Mouse (Mus musculus) megakaryocyte, embryonic 14.5 days (primary cell): ENCODE results near the gene Bnc1. TPM values are rescaled to one million over a fixed set of nuclear protein-coding genes. Genes with fewer than 3 reads are reported as not detected.
A peak's percentile ranks its signal among the peaks of the same experiment; 100 is the strongest.

ENCODE experiments used
- H3K27me3 ChIP-seq: replicated peaks from 2 replicates; pipeline ENCODE3; 2012; ENCODE audit warnings: inconsistent platforms
- H3K36me3 ChIP-seq: replicated peaks from 2 replicates; pipeline ENCODE3; 2012; ENCODE audit warnings: low read length, inconsistent platforms, mixed read lengths
- H3K4me1 ChIP-seq: 2 replicates; pipeline ENCODE4 v1.6.1; 2012; ENCODE audit warnings: inconsistent platforms
- H3K4me3 ChIP-seq: replicated peaks from 2 replicates; pipeline ENCODE3; 2012; ENCODE audit warnings: moderate library complexity, mild to moderate bottlenecking, inconsistent platforms
- H3K9me3 ChIP-seq: 2 replicates; pipeline ENCODE4 v1.6.1; 2012; ENCODE audit warnings: inconsistent platforms
- FLI1 ChIP-seq: IDR thresholded peaks from 2 replicates; pipeline ENCODE4 v1.6.1; 2012; ENCODE audit warnings: low read length, inconsistent platforms, mixed read lengths
- GATA1 ChIP-seq: IDR thresholded peaks from 3 replicates; pipeline ENCODE4 v1.6.1; 2012; ENCODE audit warnings: mixed read lengths, low read length, inconsistent platforms, borderline replicate concordance
- polyA plus RNA-seq: library from polyadenylated mRNA; stranded (reverse); fragments of >175 nt; gene quantifications from 2 replicates; pipeline ENCODE4 v1.2.3, GENCODE M21; 2012; ENCODE audit warnings: low replicate concordance; ENCODE audit not compliant: insufficient read depth

The Bnc1 gene
- polyA plus RNA-seq, 1 experiment = not detected

DNA sequence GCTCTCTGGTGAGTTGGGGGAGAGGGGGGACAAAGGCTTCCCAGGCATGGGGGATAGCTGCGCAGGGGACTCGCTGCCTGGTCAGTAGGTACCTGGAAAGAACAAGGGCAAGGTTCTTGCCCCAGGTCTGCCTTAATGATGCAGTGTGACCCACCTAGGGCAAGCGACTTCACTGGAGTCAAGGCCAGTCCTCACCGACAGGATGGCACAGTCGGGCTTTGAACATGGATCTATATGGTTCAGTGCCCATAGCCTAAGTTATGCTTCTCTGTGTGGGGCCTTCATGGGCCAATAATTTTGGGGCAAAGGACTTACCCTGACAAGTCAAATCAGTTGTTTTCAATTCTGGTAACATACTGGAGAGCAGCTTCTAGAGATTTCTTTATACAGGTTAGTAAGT, 57.3 kb downstream of the Bnc1 start:
- TF ChIP-seq FLI1 (no peak), GATA1 (no peak)
- H3K4me3 ChIP-seq = no peak overlapping the region
- peaks cover 75% of the 10 kb centered on the region for H3K27me3 ChIP-seq
- H3K36me3 ChIP-seq = no peaks in the 10 kb centered on the region
- peaks cover 13% of the 10 kb centered on the region for H3K9me3 ChIP-seq
- peaks cover 13% of the 10 kb centered on the region for H3K4me1 ChIP-seq

DNA sequence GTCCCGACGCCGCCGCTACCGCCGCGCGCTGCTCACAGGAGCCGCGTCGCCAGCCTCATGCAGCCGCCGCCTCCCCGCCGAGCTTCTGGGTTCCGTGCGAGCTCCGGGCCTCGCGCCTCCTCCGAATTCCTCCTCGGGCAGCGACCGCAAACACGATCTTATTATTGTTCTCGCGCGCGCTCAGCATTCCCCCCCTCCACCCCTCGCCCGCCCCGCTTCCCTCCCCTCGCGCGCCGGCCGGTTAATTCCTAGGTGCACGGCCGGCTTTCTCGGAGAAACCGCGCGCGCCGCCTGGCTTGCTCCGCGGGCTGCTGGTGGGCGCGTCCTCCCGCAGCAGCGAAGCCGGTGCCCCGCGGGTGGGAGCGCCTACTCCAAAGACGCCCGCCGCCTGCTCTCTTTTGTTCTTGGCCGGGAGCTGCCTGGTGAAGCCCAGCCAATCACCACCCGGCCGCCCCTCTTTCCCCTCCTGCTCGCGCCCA, 57.8 kb downstream of the Bnc1 start, which contains the start of gene Hdgfl3:
TSS of gene Hdgfl3 (minus strand) at position 207 of the 479 bp plus-strand sequence.
- Histone ChIP-seq H3K9me3 (peaks cover 12% of the 10 kb centered on the region; the same call in 1 of the 2 replicates), H3K4me1 (peaks cover 13% of the 10 kb centered on the region), H3K4me3 (peak within 1 kb of the TSS; percentile 89), H3K36me3 (no peaks in the 10 kb centered on the region), H3K27me3 (peaks cover 77% of the 10 kb centered on the region)
- no peak for TF ChIP-seq GATA1
- TF ChIP-seq FLI1 = no peak

DNA sequence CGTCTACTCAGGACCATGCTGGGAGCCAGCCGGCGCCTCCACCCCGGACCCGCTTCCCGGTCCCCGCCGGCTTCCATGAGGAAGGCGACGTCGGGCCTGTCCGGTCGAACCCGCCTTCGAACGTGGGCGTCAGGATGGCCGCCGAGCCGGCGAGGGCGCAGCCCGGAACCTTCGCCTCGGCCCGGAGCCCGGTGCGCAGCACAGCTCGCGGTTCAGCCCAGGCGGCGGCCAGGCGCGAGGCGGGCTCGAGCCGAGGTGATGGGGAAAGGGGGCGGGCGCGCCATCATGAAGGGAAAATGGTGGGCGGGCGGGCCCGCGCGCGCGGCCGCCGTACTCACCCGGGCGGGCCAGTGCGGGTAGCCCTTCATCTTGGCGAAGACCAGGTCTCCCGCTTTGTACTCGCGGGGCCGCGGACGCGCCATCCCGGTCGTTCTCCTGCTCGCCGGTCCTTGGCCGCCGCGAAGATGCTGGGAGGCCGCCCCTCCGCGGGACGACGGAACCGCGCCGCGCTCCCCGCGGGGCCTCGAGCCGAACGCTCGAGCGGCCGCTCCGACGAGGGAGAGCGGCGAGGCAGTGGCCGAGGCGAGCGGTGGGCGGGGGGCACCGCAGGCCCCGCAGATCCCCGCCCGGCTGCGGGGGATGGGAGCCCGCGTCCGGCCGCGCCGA, 58.4 kb downstream of the Bnc1 start:
- no peak for TF ChIP-seq GATA1
- TF ChIP-seq FLI1 = no peak
- H3K4me3 ChIP-seq = peak overlapping the region; percentile 89
- peaks cover 74% of the 10 kb centered on the region for H3K27me3 ChIP-seq
- H3K4me1 ChIP-seq = peaks cover 13% of the 10 kb centered on the region
- peaks cover 8% of the 10 kb centered on the region; the same call in 1 of the 2 replicates for H3K9me3 ChIP-seq
- H3K36me3 ChIP-seq = no peaks in the 10 kb centered on the region

DNA sequence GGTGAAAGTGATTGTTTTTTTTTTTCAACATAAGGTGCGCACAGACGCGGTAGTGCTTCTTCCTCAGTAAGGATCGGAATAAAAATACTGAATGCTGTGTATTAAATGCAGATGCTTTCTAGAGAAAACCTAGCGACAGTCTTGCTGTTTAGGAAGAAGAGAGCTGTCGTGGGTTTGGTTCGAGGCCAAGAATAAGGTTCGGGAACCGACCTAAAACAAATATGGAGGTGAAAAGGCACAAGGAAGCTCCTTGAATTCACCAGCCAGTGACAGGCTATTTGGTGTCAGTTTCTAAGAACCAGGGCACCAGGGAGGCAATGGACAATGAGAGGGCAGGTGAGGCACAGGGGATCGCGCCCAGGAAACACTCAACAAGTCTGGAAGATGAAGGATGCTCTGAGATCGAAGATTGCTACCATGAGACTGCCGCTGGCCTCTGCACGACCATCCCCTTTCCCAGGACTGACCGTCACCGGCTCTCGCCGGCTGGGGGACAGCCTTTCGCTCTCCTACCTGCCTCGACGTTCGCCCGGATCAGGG, 59.0 kb downstream of the Bnc1 start:
- Histone ChIP-seq H3K4me3 (peak overlapping the region; percentile 89), H3K27me3 (peaks cover 69% of the 10 kb centered on the region), H3K9me3 (peaks cover 7% of the 10 kb centered on the region; the same call in 1 of the 2 replicates), H3K36me3 (no peaks in the 10 kb centered on the region), H3K4me1 (peaks cover 13% of the 10 kb centered on the region)
- TF ChIP-seq GATA1 (no peak), FLI1 (no peak)

DNA sequence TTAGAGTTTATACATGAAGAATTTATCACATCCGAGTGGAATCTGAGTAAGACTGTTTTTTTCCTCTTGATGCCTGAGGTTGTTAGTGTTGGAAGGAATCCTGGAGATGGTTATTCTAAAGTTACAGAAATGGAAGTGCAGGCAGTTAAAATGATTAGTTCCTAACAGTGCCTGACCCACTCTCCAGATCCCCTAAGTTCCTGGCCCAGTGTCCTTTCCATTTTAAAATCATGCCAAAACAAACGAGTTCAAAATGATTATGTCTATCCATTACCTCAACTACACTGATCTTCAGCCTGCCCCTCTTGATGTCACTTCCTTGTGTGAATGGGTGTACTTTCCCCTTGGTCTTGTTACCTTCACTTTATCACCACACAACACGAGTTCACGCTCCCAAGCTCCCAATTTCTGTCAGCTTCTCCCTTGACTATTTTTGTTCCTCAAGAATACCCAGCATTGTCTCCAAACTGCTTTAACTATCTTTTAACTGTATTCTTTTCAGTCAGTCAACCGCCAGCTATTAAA, 59.5 kb downstream of the Bnc1 start:
- Histone ChIP-seq H3K36me3 (no peaks in the 10 kb centered on the region), H3K9me3 (peaks cover 7% of the 10 kb centered on the region; the same call in 1 of the 2 replicates), H3K4me3 (no peak overlapping the region), H3K4me1 (peaks cover 13% of the 10 kb centered on the region), H3K27me3 (peaks cover 64% of the 10 kb centered on the region)
- TF ChIP-seq FLI1 (no peak), GATA1 (no peak)

DNA sequence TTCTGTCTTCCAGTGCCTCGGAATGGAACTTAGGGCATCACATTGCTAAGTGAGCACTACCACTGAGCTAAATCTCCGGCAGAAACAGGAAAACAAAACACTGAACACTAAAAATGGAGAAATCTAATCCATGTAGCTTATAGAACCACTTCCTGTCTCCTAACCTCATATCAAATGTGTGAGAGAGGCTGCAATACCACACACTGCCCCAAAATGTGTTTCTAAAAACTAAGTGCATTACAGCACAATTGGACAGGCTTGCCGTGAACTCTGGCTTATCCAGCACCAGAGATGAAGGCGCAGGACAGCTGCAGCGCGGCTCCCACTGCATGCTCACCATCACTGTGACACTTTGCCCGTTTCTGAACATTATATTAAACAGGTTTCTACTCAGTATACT, 63.1 kb downstream of the Bnc1 start:
- peaks cover 10% of the 10 kb centered on the region for H3K4me1 ChIP-seq
- no peaks in the 10 kb centered on the region for H3K36me3 ChIP-seq
- no peak for TF ChIP-seq GATA1
- TF ChIP-seq FLI1 = no peak
- peaks cover 37% of the 10 kb centered on the region for H3K27me3 ChIP-seq
- peaks cover 4% of the 10 kb centered on the region; the same call in 1 of the 2 replicates for H3K9me3 ChIP-seq
- no peak overlapping the region for H3K4me3 ChIP-seq

DNA sequence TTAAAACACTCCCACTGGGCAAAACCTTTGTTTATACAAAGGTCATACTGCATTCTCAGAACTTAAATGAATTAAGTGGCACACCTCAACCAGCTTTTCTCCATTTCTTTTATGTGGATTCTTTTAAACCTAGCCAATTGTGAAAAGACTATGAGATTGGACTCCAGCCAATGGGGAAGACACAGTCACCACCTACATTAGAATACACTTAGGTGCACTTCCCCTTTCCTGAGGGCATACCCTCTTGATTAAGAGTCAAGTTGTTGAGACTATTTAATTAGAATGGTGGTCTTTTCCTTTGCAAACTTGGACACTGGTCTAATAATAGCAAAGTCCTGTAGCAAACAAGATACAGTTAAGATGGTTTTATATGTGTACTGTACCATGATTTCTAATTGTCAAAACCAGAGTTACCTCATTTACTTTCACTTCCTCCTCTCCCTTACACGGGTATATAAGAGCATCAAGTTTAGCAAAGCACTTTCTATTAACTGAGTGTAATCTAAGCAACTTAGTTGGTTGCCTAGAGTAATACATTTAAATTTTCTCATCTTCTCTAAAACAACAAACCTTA, 70.6 kb downstream of the Bnc1 start:
- peaks cover 6% of the 10 kb centered on the region for H3K27me3 ChIP-seq
- no peak for TF ChIP-seq FLI1
- TF ChIP-seq GATA1 = no peak
- H3K4me3 ChIP-seq = no peak overlapping the region
- no peaks in the 10 kb centered on the region for H3K36me3 ChIP-seq
- no peaks in the 10 kb centered on the region; the same call in 1 of the 2 replicates for H3K4me1 ChIP-seq
- H3K9me3 ChIP-seq = no peaks in the 10 kb centered on the region

DNA sequence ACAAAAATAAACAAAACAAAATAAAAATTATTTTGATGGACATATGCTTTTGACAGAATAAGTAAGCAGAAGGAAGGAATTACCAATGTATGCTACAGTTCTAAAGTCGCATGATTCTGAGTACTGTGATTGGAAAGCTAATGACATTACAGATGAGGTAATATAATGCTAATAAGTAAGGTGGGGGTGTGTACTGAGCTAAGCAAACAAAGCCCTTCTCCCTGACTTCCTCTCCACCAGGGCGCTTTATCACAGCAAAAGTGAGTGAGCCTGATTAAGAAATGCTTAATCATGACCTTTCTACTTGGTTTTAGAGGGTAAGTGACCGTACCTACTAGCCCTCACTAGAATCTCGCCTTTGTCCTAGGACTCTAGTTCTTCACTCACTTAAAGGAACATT, 71.8 kb downstream of the Bnc1 start:
- no peaks in the 10 kb centered on the region for H3K9me3 ChIP-seq
- no peaks in the 10 kb centered on the region; the same call in 1 of the 2 replicates for H3K4me1 ChIP-seq
- H3K4me3 ChIP-seq = no peak overlapping the region
- peaks cover 6% of the 10 kb centered on the region for H3K27me3 ChIP-seq
- no peak for TF ChIP-seq FLI1
- no peak for TF ChIP-seq GATA1
- H3K36me3 ChIP-seq = no peaks in the 10 kb centered on the region

DNA sequence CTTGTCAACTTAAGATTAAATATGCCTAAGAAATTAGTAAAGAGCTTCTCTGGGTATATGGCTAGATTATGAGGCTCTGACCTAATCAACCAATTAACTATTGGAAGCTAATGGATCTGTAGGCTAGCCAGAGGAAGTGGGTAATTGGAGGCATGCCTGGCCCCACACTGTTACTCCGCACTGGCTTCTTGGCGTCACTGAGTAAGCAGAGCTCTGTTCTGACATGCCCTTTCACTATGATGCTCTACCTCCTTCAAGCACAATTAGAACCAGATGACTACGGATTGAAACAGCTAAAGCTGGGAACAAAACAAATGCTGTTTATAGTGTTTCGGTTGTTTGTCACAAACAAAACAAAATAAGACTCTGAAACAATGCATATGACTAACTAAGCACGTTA, 73.8 kb downstream of the Bnc1 start:
- Histone ChIP-seq H3K27me3 (peaks cover 6% of the 10 kb centered on the region), H3K36me3 (no peaks in the 10 kb centered on the region), H3K4me3 (no peak overlapping the region), H3K9me3 (no peaks in the 10 kb centered on the region), H3K4me1 (no peaks in the 10 kb centered on the region; the same call in 1 of the 2 replicates)
- TF ChIP-seq FLI1 (no peak), GATA1 (no peak)

Other genes with a start within 250 kb of the Bnc1 start
- 2.4 and 17.2 TPM in 2 replicates for gene Ramac, start 229.4 kb downstream of the Bnc1 start, polyA plus RNA-seq
- 33.8 TPM in 1 of 2 replicates, not detected in the other for gene 3110040N11Rik, start 202.8 kb downstream of the Bnc1 start, polyA plus RNA-seq
- 5.8 and 7.3 TPM in 2 replicates for gene Btbd1, start 162.9 kb downstream of the Bnc1 start, polyA plus RNA-seq
- not detected in 2 replicates for gene Gm10160, start 136.5 kb downstream of the Bnc1 start, polyA plus RNA-seq
- 4.9 and 15.9 TPM in 2 replicates for gene Tm6sf1, start 133.3 kb downstream of the Bnc1 start, polyA plus RNA-seq
- 0.57 TPM in 1 of 2 replicates, not detected in the other for gene Hdgfl3, start 57.8 kb downstream of the Bnc1 start, polyA plus RNA-seq
- gene Sh3gl3, start 181.5 kb upstream of the Bnc1 start, polyA plus RNA-seq = not detected in 2 replicates